Mouse (Mus musculus): ENCODE data around the gene Tiam1. TPM values are rescaled to one million over a fixed set of nuclear protein-coding genes. Genes with fewer than 3 reads are reported as not detected.
A peak's percentile ranks its signal among the peaks of the same experiment; 100 is the strongest.

Tiam1 gene
- polyA plus RNA-seq, 1 experiment from 2014 or later: 18.4 TPM

DNA sequence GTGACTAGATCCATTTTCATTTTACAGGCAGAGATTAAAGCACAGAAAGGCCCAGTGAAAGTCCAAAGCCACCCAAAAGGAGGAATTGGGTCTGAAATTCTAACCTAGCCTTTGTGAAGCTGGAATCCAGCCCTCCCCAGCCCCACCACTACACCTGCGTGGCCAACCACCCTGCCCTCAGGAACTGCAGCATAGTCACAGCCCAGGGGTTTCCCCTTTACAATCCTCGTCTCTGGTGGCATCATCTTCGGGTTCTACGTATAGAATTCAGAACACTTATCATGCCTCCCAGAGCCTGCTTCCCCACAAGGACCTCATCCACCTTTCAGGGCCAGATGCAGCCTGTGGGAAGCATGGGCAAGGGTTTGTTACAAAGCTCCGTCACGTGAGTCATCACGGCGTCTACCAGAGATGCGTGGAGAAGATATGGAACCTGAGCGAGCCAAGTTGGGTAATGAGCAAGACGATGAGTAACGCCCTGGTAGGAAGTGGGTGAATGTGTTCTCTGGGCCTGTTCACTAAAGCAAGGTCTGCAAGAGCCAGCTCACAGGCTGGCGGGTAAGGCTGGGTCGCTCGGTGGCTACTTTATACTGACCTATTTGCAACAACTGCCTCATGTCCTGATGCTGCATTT lies 170.6 kb downstream of the Tiam1 start:
- Histone ChIP-seq H3K4me3 (no peak overlapping the region), H3K4me1 (peaks cover 8% of the 10 kb centered on the region), H3K27me3 (ENCODE audit: poor library complexity, severe bottlenecking) (no peaks in the 10 kb centered on the region), H3K27ac (no peak overlapping the region), H3K36me3 (replicated peaks) (no peaks in the 10 kb centered on the region; the same call in 1 of the 2 replicates), H3K9me3 (no peaks in the 10 kb centered on the region)
- DNase-seq (ENCODE audit: extremely low spot score, low spot score): no peak
- WGBS: 96% methylated on average over 15 of the region's 15 CpGs

DNA sequence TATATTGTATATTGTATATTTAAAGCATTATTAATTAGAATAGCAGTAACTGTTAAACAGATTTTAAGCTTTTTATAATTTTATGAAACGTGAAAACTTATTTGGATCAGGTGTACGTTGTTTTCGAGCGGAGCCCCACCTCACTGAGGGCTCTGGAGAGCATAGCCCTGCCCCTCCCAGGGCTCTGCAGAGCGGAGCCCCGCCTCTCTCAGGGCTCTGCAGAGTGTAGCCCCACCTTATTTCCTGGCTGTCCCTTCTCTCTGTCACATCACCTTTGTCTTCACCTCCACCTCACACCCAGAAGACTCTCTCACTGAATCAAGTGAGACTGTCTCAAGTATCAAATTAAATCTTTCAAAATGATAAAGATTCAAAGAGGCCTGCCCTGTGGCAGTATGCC lies 171.6 kb downstream of the Tiam1 start:
- no peak overlapping the region for H3K4me3 ChIP-seq
- no peaks in the 10 kb centered on the region for H3K27me3 ChIP-seq (ENCODE audit: poor library complexity, severe bottlenecking)
- H3K4me1 ChIP-seq: peaks cover 8% of the 10 kb centered on the region
- DNase-seq (ENCODE audit: extremely low spot score, low spot score): no peak
- no peak overlapping the region for H3K27ac ChIP-seq
- no peaks in the 10 kb centered on the region for H3K9me3 ChIP-seq
- WGBS: 91% methylated on average over 6 of the region's 6 CpGs
- no peaks in the 10 kb centered on the region; the same call in 1 of the 2 replicates for H3K36me3 ChIP-seq (replicated peaks)

DNA sequence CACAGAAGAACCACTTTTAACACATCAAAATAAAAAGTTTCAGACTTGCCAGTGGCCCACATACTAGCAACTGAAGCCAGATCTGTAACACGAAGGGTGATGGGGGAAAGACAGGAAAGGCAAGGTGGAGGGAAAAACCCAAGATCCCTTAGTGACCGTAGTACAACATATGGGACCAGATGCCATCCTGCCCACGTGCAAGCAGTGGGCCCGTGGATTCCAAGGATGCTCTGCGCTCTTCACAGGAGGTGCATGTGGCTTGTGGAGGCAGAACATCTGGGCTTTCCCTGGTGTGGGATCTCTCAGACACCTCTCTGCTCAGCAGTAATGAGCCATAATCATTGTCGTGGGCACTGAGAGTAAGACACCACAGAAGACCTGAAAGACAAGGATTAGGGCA lies 175.5 kb downstream of the Tiam1 start:
- Histone ChIP-seq H3K27me3 (ENCODE audit: poor library complexity, severe bottlenecking) (no peaks in the 10 kb centered on the region), H3K4me3 (no peak overlapping the region), H3K36me3 (replicated peaks) (peaks cover 21% of the 10 kb centered on the region), H3K4me1 (peaks cover 8% of the 10 kb centered on the region), H3K9me3 (peaks cover 7% of the 10 kb centered on the region; the same call in 1 of the 2 replicates), H3K27ac (peak overlapping the region; percentile 30; the same call in 1 of the 2 replicates)
- WGBS: 86% methylated on average over 6 of the region's 6 CpGs
- DNase-seq (ENCODE audit: extremely low spot score, low spot score): no peak

DNA sequence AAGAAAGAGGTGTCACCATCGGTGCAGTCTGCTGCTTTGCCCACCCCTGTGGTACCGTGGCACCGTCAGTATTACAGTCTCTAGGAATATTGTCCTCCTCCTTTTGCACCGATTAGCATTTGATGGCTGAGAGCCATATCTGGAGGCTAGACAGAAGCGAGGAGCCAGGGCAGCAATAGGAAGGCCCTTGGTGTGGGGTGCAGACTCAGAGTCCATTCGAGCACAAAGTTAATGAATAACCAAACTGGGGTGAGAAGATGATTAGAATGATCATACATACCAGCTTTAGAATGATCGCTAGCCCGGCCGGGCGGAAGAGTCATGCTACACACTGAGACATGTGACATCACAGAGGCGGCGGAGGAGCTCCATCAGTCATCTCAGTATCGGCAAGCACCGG lies 180.7 kb downstream of the Tiam1 start:
- no peak for DNase-seq (ENCODE audit: extremely low spot score, low spot score)
- 95% methylated on average over 14 of the region's 14 CpGs for WGBS
- H3K4me1 ChIP-seq: peaks cover 36% of the 10 kb centered on the region
- H3K9me3 ChIP-seq: peaks cover 7% of the 10 kb centered on the region; the same call in 1 of the 2 replicates
- no peak overlapping the region for H3K27ac ChIP-seq
- peaks cover 10% of the 10 kb centered on the region; the same call in 1 of the 2 replicates for H3K27me3 ChIP-seq (ENCODE audit: poor library complexity, severe bottlenecking)
- H3K36me3 ChIP-seq (replicated peaks): peaks cover 21% of the 10 kb centered on the region
- H3K4me3 ChIP-seq: no peak overlapping the region

DNA sequence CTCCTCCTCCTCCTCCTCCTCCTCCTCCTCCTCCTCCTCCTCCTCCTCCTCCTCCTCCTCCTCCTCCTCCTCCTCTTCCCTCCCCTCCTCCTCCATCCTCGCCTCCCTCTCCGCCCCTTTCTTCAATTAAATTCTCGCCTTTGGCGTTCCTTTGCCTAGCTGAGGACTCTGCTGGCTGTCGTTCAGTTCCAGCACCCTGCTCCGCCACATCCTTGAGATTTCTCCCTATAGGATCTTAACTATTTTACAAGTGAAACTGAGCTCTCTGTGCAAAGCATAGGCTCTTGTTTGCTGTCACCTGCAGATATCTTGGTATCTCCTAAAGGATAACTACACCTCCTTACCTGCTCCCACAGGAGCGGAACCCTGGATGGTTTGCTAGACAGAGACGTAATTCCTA lies 182.7 kb downstream of the Tiam1 start:
- peak overlapping the region; percentile 56 for H3K4me3 ChIP-seq
- peaks cover 7% of the 10 kb centered on the region; the same call in 1 of the 2 replicates for H3K9me3 ChIP-seq
- DNase-seq (ENCODE audit: extremely low spot score, low spot score): no peak
- peaks cover 52% of the 10 kb centered on the region for H3K4me1 ChIP-seq
- peaks cover 10% of the 10 kb centered on the region; the same call in 1 of the 2 replicates for H3K27me3 ChIP-seq (ENCODE audit: poor library complexity, severe bottlenecking)
- no peak overlapping the region for H3K27ac ChIP-seq
- 27% methylated on average over 6 of the region's 8 CpGs for WGBS
- H3K36me3 ChIP-seq (replicated peaks): peaks cover 14% of the 10 kb centered on the region

DNA sequence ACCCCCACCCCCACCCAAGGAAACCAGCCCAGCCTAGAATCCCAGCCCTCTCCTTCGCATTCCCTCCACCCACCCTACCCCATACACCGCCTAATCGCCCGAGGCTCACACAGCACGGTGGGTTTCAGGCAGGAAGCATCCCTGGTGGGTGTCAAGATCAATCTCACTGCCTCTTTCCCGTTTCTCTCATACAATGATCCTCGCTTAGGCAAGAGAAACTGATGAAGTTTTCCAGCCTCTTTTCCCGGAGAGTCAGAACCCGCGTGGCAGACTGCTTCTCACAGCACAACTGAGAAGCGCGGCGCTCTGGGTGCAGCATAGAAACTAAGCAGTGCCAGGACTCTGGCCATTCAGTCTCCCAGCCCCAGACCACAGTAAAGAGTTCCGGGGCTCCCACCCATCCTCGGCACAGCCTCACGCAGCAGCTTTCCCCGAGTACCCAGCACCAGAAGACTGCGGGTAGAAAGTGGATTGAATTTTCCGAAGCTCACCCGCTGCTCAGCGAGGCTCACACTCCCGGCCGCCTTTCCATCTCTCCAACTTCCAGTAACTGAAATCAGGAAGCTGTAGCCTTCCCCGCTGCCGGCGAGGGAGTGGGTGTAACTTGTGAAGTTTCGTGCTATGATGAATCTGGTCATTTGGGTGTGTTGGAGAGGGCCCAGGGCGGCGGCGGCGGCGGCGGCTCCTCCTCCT lies 183.2 kb downstream of the Tiam1 start:
- peak overlapping the region; percentile 56 for H3K4me3 ChIP-seq
- H3K9me3 ChIP-seq: peaks cover 7% of the 10 kb centered on the region; the same call in 1 of the 2 replicates
- peaks cover 11% of the 10 kb centered on the region for H3K36me3 ChIP-seq (replicated peaks)
- DNase-seq (ENCODE audit: extremely low spot score, low spot score): peak; percentile 44
- under 1% methylated on average over 28 of the region's 33 CpGs for WGBS
- peaks cover 10% of the 10 kb centered on the region; the same call in 1 of the 2 replicates for H3K27me3 ChIP-seq (ENCODE audit: poor library complexity, severe bottlenecking)
- peak overlapping the region; percentile 78 for H3K27ac ChIP-seq
- peaks cover 52% of the 10 kb centered on the region for H3K4me1 ChIP-seq

DNA sequence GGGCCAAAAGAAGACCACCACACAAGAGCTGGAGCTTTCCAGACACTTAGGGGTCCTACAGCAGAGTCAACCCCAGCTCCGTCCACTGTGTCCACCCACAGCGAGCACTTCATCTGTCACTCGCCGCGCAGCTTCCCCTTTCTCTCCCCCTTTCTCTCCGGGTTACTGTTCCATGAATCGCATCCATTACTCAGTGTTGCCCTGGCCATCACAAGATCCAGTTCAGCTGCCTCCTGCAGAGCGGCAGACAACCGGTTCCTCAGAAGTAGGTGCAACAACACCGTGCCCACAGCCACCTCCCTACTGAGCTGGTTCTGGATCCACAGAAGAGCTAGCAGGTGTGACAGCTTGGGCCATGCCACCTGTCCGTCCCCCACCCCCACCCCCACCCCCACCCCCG lies 184.6 kb downstream of the Tiam1 start:
- peaks cover 52% of the 10 kb centered on the region for H3K4me1 ChIP-seq
- peaks cover 10% of the 10 kb centered on the region; the same call in 1 of the 2 replicates for H3K27me3 ChIP-seq (ENCODE audit: poor library complexity, severe bottlenecking)
- H3K27ac ChIP-seq: no peak overlapping the region
- no peak overlapping the region for H3K4me3 ChIP-seq
- 47% methylated on average over 12 of the region's 12 CpGs for WGBS
- H3K36me3 ChIP-seq (replicated peaks): peaks cover 13% of the 10 kb centered on the region
- H3K9me3 ChIP-seq: no peaks in the 10 kb centered on the region
- no peak for DNase-seq (ENCODE audit: extremely low spot score, low spot score)

DNA sequence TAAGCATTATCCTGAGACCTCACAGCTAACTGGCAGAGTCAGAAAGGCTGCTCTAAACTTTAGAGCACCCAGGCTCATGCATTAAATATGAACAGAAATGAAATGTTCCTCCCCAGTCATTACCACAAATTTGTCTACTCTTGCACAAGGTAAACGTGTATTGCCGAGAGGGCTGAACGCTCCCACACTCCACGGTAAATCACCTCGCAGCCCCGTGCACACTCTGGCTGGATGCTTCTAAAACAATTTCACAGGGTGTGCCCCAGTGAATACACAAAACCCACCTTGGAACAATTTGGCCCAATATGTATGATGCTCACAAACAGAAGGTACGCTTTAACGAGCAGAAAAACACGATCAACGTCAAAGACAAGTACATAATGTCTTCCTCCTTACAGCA lies 185.5 kb downstream of the Tiam1 start:
- DNase-seq (ENCODE audit: extremely low spot score, low spot score): no peak

DNA sequence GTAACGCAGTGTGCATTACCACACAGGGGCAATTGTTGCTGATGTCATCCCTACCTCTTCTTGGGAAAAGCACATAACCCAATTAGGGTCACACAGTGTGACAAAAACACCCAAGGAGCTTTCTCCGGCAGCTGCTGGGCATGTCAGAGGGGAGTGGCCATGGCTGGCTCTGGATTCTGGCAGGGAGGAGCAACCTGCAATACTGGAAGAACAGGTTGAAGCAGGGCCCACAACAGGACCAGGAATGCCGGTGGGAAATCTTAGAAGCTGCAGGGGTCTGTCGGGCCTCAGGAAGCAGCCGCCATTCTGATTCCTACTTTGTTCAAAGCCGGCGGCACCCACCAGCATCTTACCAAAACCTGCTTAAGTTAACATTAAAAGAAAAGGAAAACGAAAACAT lies 189.0 kb downstream of the Tiam1 start:
- Histone ChIP-seq H3K4me3 (no peak overlapping the region), H3K4me1 (peaks cover 34% of the 10 kb centered on the region), H3K27me3 (ENCODE audit: poor library complexity, severe bottlenecking) (peaks cover 5% of the 10 kb centered on the region; the same call in 1 of the 2 replicates), H3K27ac (0 out of 2 replicates have a peak overlapping the region, but pooled peaks have one; percentile 8), H3K9me3 (no peaks in the 10 kb centered on the region), H3K36me3 (replicated peaks) (peaks cover 24% of the 10 kb centered on the region)
- DNase-seq (ENCODE audit: extremely low spot score, low spot score): no peak
- 65% methylated on average over 8 of the region's 8 CpGs for WGBS

More for the DNA sequence above, 185.5 kb downstream of the Tiam1 start:
- peaks cover 52% of the 10 kb centered on the region for H3K4me1 ChIP-seq
- WGBS: 85% methylated on average over 10 of the region's 10 CpGs
- H3K4me3 ChIP-seq: no peak overlapping the region
- peaks cover 13% of the 10 kb centered on the region for H3K36me3 ChIP-seq (replicated peaks)
- H3K27me3 ChIP-seq (ENCODE audit: poor library complexity, severe bottlenecking): peaks cover 10% of the 10 kb centered on the region; the same call in 1 of the 2 replicates
- no peaks in the 10 kb centered on the region for H3K9me3 ChIP-seq
- no peak overlapping the region for H3K27ac ChIP-seq

DNA sequence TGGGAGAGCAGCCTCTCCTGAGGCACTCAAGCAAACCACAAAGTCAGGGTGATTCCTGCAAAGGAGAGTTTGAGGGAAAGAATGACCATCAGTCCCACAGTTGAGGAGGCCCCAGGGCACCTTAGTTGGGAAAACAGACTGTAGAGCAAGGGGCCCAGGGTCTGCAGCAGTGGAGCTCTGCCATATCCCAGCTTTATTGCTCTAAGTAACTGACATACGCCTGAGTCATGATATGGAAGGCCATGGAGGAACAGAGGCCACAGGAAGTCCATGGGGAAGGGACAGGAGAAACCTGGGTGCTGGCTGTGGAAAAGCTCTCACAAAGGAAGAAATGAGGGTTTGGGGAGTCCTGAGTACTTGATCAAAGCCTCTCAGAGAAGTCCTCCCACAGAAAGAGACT lies 189.5 kb downstream of the Tiam1 start:
- DNase-seq (ENCODE audit: extremely low spot score, low spot score): no peak
- peaks cover 2% of the 10 kb centered on the region; the same call in 1 of the 2 replicates for H3K27me3 ChIP-seq (ENCODE audit: poor library complexity, severe bottlenecking)
- H3K4me3 ChIP-seq: no peak overlapping the region
- H3K9me3 ChIP-seq: no peaks in the 10 kb centered on the region
- peaks cover 30% of the 10 kb centered on the region for H3K4me1 ChIP-seq
- peak overlapping the region; percentile 8; the same call in 1 of the 2 replicates for H3K27ac ChIP-seq
- peaks cover 24% of the 10 kb centered on the region for H3K36me3 ChIP-seq (replicated peaks)
- WGBS: 88% methylated on average over 1 of the region's 1 CpGs

DNA sequence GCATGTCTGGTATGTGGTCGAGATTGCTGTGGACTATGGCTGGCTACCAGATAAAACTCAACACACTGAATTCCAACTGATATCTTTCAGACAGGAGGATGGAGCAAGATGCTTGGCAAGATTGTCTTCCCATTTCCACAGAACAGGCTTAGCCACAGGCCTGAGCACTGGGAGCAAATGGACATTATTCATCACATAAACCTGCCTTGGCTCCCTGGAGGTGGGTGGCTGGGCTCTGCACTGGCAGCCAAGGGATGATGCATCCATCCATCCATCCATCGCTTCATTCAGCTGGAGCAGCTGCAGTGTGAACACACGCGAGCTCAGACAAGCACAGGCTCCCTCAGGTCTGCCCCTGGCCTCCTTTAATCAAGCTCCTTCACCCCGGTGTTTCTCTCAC lies 190.7 kb downstream of the Tiam1 start:
- WGBS: 92% methylated on average over 5 of the region's 5 CpGs
- Histone ChIP-seq H3K9me3 (no peaks in the 10 kb centered on the region), H3K27ac (no peak overlapping the region), H3K4me1 (peaks cover 18% of the 10 kb centered on the region), H3K36me3 (replicated peaks) (peaks cover 24% of the 10 kb centered on the region), H3K27me3 (ENCODE audit: poor library complexity, severe bottlenecking) (no peaks in the 10 kb centered on the region), H3K4me3 (no peak overlapping the region)
- no peak for DNase-seq (ENCODE audit: extremely low spot score, low spot score)

DNA sequence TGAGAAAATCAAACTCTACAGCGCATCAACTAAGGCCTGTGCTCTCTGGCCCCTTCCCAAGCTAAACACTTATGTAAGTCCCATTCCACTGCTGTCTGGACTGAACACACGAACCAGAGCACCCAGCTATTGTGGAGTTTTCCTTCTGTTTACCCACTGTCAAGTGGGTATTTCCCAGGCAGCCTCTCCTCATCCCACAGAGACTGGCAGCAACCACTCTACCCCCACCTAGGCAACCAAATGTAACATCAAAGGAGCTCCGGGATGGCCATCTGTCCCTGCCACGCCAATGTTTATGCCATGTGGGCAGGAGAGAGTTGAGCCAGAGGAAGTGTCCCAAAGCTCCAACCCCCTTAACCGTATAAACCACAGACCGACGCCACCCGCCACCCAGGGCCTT lies 192.8 kb downstream of the Tiam1 start:
- H3K4me1 ChIP-seq: peaks cover 5% of the 10 kb centered on the region
- H3K4me3 ChIP-seq: no peak overlapping the region
- WGBS: 92% methylated on average over 8 of the region's 8 CpGs
- no peak overlapping the region for H3K27ac ChIP-seq
- DNase-seq (ENCODE audit: extremely low spot score, low spot score): no peak
- H3K36me3 ChIP-seq (replicated peaks): peaks cover 24% of the 10 kb centered on the region
- H3K27me3 ChIP-seq (ENCODE audit: poor library complexity, severe bottlenecking): no peaks in the 10 kb centered on the region
- no peaks in the 10 kb centered on the region for H3K9me3 ChIP-seq

DNA sequence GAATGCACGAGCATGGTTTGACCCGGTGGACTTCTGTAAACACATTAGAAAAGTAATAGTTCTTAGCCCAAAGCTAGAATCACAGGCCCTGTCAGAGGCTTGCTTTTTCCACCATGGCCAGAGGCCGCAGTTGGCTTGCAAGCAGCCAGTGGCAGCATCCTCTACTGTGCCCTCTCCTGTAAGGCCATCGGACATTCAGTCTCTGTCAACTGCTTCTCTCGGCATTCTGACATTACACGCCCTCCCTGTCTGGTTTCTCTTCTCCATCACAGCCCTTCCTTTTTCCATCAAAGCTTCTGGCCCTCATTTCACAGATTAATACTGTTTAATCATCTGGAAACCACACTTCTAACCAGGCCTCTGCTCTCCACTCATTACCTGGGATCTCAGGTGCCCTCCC lies 193.3 kb downstream of the Tiam1 start:
- Histone ChIP-seq H3K4me3 (no peak overlapping the region), H3K36me3 (replicated peaks) (peaks cover 20% of the 10 kb centered on the region), H3K27ac (no peak overlapping the region), H3K4me1 (peaks cover 10% of the 10 kb centered on the region), H3K9me3 (no peaks in the 10 kb centered on the region), H3K27me3 (ENCODE audit: poor library complexity, severe bottlenecking) (no peaks in the 10 kb centered on the region)
- DNase-seq (ENCODE audit: extremely low spot score, low spot score): no peak
- 88% methylated on average over 6 of the region's 6 CpGs for WGBS

Data from forebrain, embryonic 10.5 days (tissue).